Mouse (Mus musculus): ENCODE results near the gene Sod1. TPM values are rescaled to one million over a fixed set of nuclear protein-coding genes. Genes with fewer than 3 reads are reported as not detected.

Sod1 gene
- total and polyA plus RNA-seq, 3 experiments, result 532 to 1,226 (median 634) TPM

DNA sequence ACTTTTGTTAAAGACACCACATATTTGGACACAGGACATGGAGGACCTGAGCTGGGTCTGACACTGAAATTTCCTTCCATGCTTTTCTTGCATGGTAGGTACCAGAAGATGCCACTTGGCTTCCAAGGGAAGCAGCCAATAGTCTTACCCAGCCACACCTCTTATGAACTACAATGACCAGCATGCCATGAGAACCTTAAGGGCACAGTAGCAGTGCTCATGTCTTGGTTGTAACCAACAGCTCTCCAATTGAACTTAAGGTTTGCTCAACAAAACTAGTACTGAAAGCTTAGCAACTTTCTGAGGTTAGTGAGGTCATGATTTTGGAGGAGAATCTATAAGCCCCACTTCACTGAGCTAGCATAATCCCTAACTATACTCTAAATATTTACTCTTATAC is 26.8 kb upstream of the Sod1 start:
- dilution Hi-C loops (cut with MboI; ENCODE audit: extremely low pct_ligation_motif_present, extremely low pct_unique_long_range_greater_than_20kb, low sequenced_read_pairs), result no loop called here
- DNase-seq (ENCODE audit: extremely low read depth), result no peak
- no peaks in the 10 kb centered on the region for H3K79me2 ChIP-seq (replicated peaks; ENCODE audit: control insufficient read depth, extremely low read depth, insufficient read depth, poor library complexity, severe bottlenecking)
- no peaks in the 10 kb centered on the region for H3K36me3 ChIP-seq (replicated peaks in 1 of 2; ENCODE audit: control insufficient read depth in 1 of 2, insufficient read depth in 1 of 2, low read length in 1 of 2)
- TF ChIP-seq PAX5 (IDR thresholded peaks at IDR 0.05; ENCODE audit: low read length) (no peak), NELFE (IDR thresholded peaks at IDR 0.05; ENCODE audit: low read depth, low read length) (no peak), HCFC1 (IDR thresholded peaks at IDR 0.05; ENCODE audit: low read depth, low read length) (peak; percentile 64)
- peaks cover 17% of the 10 kb centered on the region in 2 experiments for H3K4me1 ChIP-seq (ENCODE audit: control insufficient read depth in 1 of 2, insufficient read depth in 2 of 2)
- no peak overlapping the region for H3K4me2 ChIP-seq (ENCODE audit: insufficient read depth, low read depth, poor library complexity, severe bottlenecking)
- H3K27ac ChIP-seq (ENCODE audit: insufficient read depth, low read depth), result no peak overlapping the region
- in situ Hi-C loops (cut with MboI; ENCODE audit: low pct_ligation_motif_present, low pct_unique_long_range_greater_than_20kb, low sequenced_read_pairs), result loop anchor here (25.0 kb wide), 1 partner anchor 1806 kb away; no protein-coding TSS in a partner anchor
- no peak overlapping the region for H3K4me3 ChIP-seq (replicated peaks in 1 of 3; ENCODE audit: low read depth in 2 of 3, low read length in 2 of 3, poor library complexity in 1 of 3)
- H3K27me3 ChIP-seq (replicated peaks), result peaks cover 13% of the 10 kb centered on the region
- no peaks in the 10 kb centered on the region for H3K9me3 ChIP-seq (replicated peaks; ENCODE audit: low read length)
- H3K9ac ChIP-seq (ENCODE audit: insufficient read depth, low read depth), result no peak overlapping the region

- H3K27me3 ChIP-seq (replicated peaks), result peaks cover 11% of the 10 kb centered on the region
- H3K9me3 ChIP-seq (replicated peaks; ENCODE audit: low read length), result no peaks in the 10 kb centered on the region
- H3K4me2 ChIP-seq (ENCODE audit: insufficient read depth, low read depth, poor library complexity, severe bottlenecking), result peak overlapping the region; percentile 82; the same call in 1 of the 2 replicates
- H3K27ac ChIP-seq (ENCODE audit: insufficient read depth, low read depth), result no peak overlapping the region
- dilution Hi-C loops (cut with MboI; ENCODE audit: extremely low pct_ligation_motif_present, extremely low pct_unique_long_range_greater_than_20kb, low sequenced_read_pairs) (no loop called here), in situ Hi-C loops (cut with MboI; ENCODE audit: low pct_ligation_motif_present, low pct_unique_long_range_greater_than_20kb, low sequenced_read_pairs) (loop anchor here (25.0 kb wide), 1 partner anchor 1809 kb away; no protein-coding TSS in a partner anchor)
- no peak for DNase-seq (ENCODE audit: extremely low read depth)
- TF ChIP-seq BHLHE40 (IDR thresholded peaks at IDR 0.05; ENCODE audit: low read depth, low read length), result no peak
- no peaks in the 10 kb centered on the region for H3K36me3 ChIP-seq (replicated peaks in 1 of 2; ENCODE audit: control insufficient read depth in 1 of 2, insufficient read depth in 1 of 2, low read length in 1 of 2)
- H3K4me1 ChIP-seq (ENCODE audit: control insufficient read depth in 1 of 2, insufficient read depth in 2 of 2), result peaks cover 24 to 25% of the 10 kb centered on the region in 2 experiments
- no peak overlapping the region for H3K9ac ChIP-seq (ENCODE audit: insufficient read depth, low read depth)
- H3K4me3 ChIP-seq (replicated peaks in 1 of 3; ENCODE audit: low read depth in 2 of 3, low read length in 2 of 3, poor library complexity in 1 of 3), result peak overlapping the region in 1 of 3 experiments; percentile 25
- no peaks in the 10 kb centered on the region for H3K79me2 ChIP-seq (replicated peaks; ENCODE audit: control insufficient read depth, extremely low read depth, insufficient read depth, poor library complexity, severe bottlenecking)
Observed at GRCm38 (mm10) chr16:90196688-90197240, 23.8 kb upstream of the Sod1 start.

- Histone ChIP-seq H3K79me2 (replicated peaks; ENCODE audit: control insufficient read depth, extremely low read depth, insufficient read depth, poor library complexity, severe bottlenecking) (no peaks in the 10 kb centered on the region), H3K4me1 (ENCODE audit: control insufficient read depth in 1 of 2, insufficient read depth in 2 of 2) (peaks cover 24 to 25% of the 10 kb centered on the region in 2 experiments)
- TF ChIP-seq CHD2 (IDR thresholded peaks at IDR 0.05; ENCODE audit: low read length) (peak; percentile 28; the same call in 1 of the 2 replicates), IRF4 (IDR thresholded peaks at IDR 0.05; ENCODE audit: low read depth, low read length) (peak; percentile 9; the same call in 1 of the 2 replicates), POLR2AphosphoS2 (IDR thresholded peaks at IDR 0.05; ENCODE audit: low read depth, low read length) (no peak), GABPA (IDR thresholded peaks at IDR 0.05; ENCODE audit: insufficient replicate concordance, low read depth, low read length) (no peak), UBTF (IDR thresholded peaks at IDR 0.05; ENCODE audit: low read depth, low read length) (no peak; the same call in 1 of the 2 replicates), HCFC1 (IDR thresholded peaks at IDR 0.05; ENCODE audit: low read depth, low read length) (peak; percentile 62), SMC3 (IDR thresholded peaks at IDR 0.05; ENCODE audit: low read depth, low read length) (peak; percentile 55), ELF1 (IDR thresholded peaks at IDR 0.05; ENCODE audit: low read depth, low read length) (peak; percentile 50), MAFK (IDR thresholded peaks at IDR 0.05; ENCODE audit: insufficient replicate concordance, low read length) (no peak), MYC (IDR thresholded peaks at IDR 0.05; ENCODE audit: low read depth, low read length) (no peak), CHD1 (IDR thresholded peaks at IDR 0.05; ENCODE audit: low read depth, low read length) (no peak), ZKSCAN1 (IDR thresholded peaks at IDR 0.05; ENCODE audit: borderline replicate concordance, low read depth, low read length) (no peak), NELFE (IDR thresholded peaks at IDR 0.05; ENCODE audit: low read depth, low read length) (peak; percentile 66; the same call in 1 of the 2 replicates), PAX5 (IDR thresholded peaks at IDR 0.05; ENCODE audit: low read length) (no peak), JUN (IDR thresholded peaks at IDR 0.05; ENCODE audit: insufficient read depth, low read depth, low read length) (no peak), SIN3A (IDR thresholded peaks at IDR 0.05; ENCODE audit: low read length) (0 out of 2 replicates have a peak, but pooled peaks have one; percentile 57), BHLHE40 (IDR thresholded peaks at IDR 0.05; ENCODE audit: low read depth, low read length) (peak; percentile 66), E2F4 (IDR thresholded peaks at IDR 0.05; ENCODE audit: insufficient replicate concordance, low read depth, low read length) (no peak), CTCF (conservative IDR thresholded peaks at IDR 0.05 in 1 of 2, IDR thresholded peaks at IDR 0.05 in 1 of 2; ENCODE audit: low read depth in 2 of 2, low read length in 2 of 2) (peak; percentile 13 to 77; a peak in 2 of 4 replicates), POLR2A (IDR thresholded peaks at IDR 0.05; ENCODE audit: low read depth, low read length) (peak; percentile 76), TBP (conservative IDR thresholded peaks at IDR 0.05; ENCODE audit: low read depth, low read length) (no peak; the same call in 1 of the 2 replicates), ETS1 (conservative IDR thresholded peaks at IDR 0.05; ENCODE audit: low read depth, low read length) (peak; percentile 28; the same call in 1 of the 2 replicates)
Observed at GRCm38 (mm10) chr16:90197337-90197973, 23.1 kb upstream of the Sod1 start.

More at GRCm38 (mm10) chr16:90197337-90197973, 23.1 kb upstream of the Sod1 start:
- in situ Hi-C loops (cut with MboI; ENCODE audit: low pct_ligation_motif_present, low pct_unique_long_range_greater_than_20kb, low sequenced_read_pairs) (loop anchor here (25.0 kb wide), 1 partner anchor 1810 kb away; no protein-coding TSS in a partner anchor), dilution Hi-C loops (cut with MboI; ENCODE audit: extremely low pct_ligation_motif_present, extremely low pct_unique_long_range_greater_than_20kb, low sequenced_read_pairs) (no loop called here)
- Histone ChIP-seq H3K27ac (ENCODE audit: insufficient read depth, low read depth) (0 out of 2 replicates have a peak overlapping the region, but pooled peaks have one; percentile 1), H3K9me3 (replicated peaks; ENCODE audit: low read length) (no peaks in the 10 kb centered on the region), H3K27me3 (replicated peaks) (peaks cover 11% of the 10 kb centered on the region), H3K4me3 (replicated peaks in 1 of 3; ENCODE audit: low read depth in 2 of 3, low read length in 2 of 3, poor library complexity in 1 of 3) (peak overlapping the region; percentile 38 to 44 (median 40)), H3K36me3 (replicated peaks in 1 of 2; ENCODE audit: control insufficient read depth in 1 of 2, insufficient read depth in 1 of 2, low read length in 1 of 2) (no peaks in the 10 kb centered on the region), H3K4me2 (ENCODE audit: insufficient read depth, low read depth, poor library complexity, severe bottlenecking) (peak overlapping the region; percentile 82), H3K9ac (ENCODE audit: insufficient read depth, low read depth) (peak overlapping the region; percentile 22; the same call in 1 of the 2 replicates)
- DNase-seq (ENCODE audit: extremely low read depth), result peak; percentile 83
